Mouse (Mus musculus) midbrain, postnatal 0 days (tissue): ENCODE measurements around the gene Ocm. TPM values are rescaled to one million over a fixed set of nuclear protein-coding genes. Genes with fewer than 3 reads are reported as not detected.

Source experiments
- ATAC-seq: fragments of 200-750 bp; cut with Nextera tagmentation; 2 replicates; pipeline ENCODE4 v1.8.0; 2017; ENCODE audit warnings: moderate number of reproducible peaks, mild to moderate bottlenecking, moderate TSS enrichment, moderate library complexity; ENCODE audit not compliant: low FRiP score
- DNase-seq: peaks from one replicate; pipeline ENCODE4 v3.0.0-alpha.2; 2015; ENCODE audit warnings: low spot score
- H3K27ac ChIP-seq: fragments of 300-500 bp; sonication (generic); 2 replicates; pipeline ENCODE4 v1.5.1; 2014; ENCODE audit warnings: low read depth, mild to moderate bottlenecking, low read length, mixed read lengths
- H3K27me3 ChIP-seq: fragments of 300-500 bp; sonication (generic); 2 replicates; pipeline ENCODE4 v1.6.1; 2014; ENCODE audit warnings: low read length, control low read depth, mixed read lengths; ENCODE audit not compliant: insufficient read depth
- H3K36me3 ChIP-seq: fragments of 300-500 bp; sonication (generic); 2 replicates; pipeline ENCODE4 v1.6.1; 2014; ENCODE audit warnings: low read length, control low read depth, mixed read lengths; ENCODE audit not compliant: insufficient read depth
- H3K4me1 ChIP-seq: fragments of 300-500 bp; sonication (generic); 2 replicates; pipeline ENCODE4 v1.6.1; 2014; ENCODE audit warnings: mild to moderate bottlenecking, control low read depth, antibody characterized with exemption, low read length, mixed read lengths; ENCODE audit not compliant: insufficient read depth
- H3K4me2 ChIP-seq: fragments of 300-500 bp; sonication (generic); 2 replicates; pipeline ENCODE4 v1.6.1; 2014; ENCODE audit warnings: low read depth, mild to moderate bottlenecking, low read length, mixed read lengths; ENCODE audit not compliant: poor library complexity, severe bottlenecking
- H3K4me3 ChIP-seq: fragments of 300-500 bp; sonication (generic); 2 replicates; pipeline ENCODE4 v1.5.1; 2014; ENCODE audit warnings: low read depth, mild to moderate bottlenecking, low read length, moderate library complexity
- H3K9ac ChIP-seq: fragments of 300-500 bp; sonication (generic); replicated peaks from 2 replicates; pipeline ENCODE4 v1.6.1; 2014; ENCODE audit warnings: mild to moderate bottlenecking, low read length, moderate library complexity, mixed read lengths; ENCODE audit not compliant: poor library complexity, severe bottlenecking
- H3K9me3 ChIP-seq: fragments of 300-500 bp; sonication (generic); 2 replicates; pipeline ENCODE4 v1.6.1; 2016; ENCODE audit warnings: low read length, control low read depth
- CTCF ChIP-seq: IDR thresholded peaks from 2 replicates; pipeline ENCODE4 v1.5.1; 2016; ENCODE audit warnings: antibody characterized with exemption, mild to moderate bottlenecking
- WGBS: fragments of 180-500 bp; shearing (Covaris S2); extraction: QIAGEN DNeasy Blood & Tissue Kit; methylation state at CpG from one replicate; pipeline ENCODE4 v1.1.7; 2014; 5-methylcytosine and 5-hydroxymethylcytosine counted together
- polyA plus RNA-seq: library from polyadenylated mRNA; unstranded; fragments of >200 nt; fragmentation: Nextera tagmentation; extraction: Ambion mirVana; gene quantifications from 2 replicates; pipeline ENCODE4 v1.2.1, GENCODE M21; 2015
- total RNA-seq: library from RNA; depleted of rRNA; stranded (reverse); fragments of >200 nt; gene quantifications from 2 replicates; pipeline ENCODE4 v1.2.3, GENCODE M21; 2014

The Ocm gene
- total and polyA plus RNA-seq, 2 experiments from 2014 or later, result 0.25 TPM; not detected in 1

DNA sequence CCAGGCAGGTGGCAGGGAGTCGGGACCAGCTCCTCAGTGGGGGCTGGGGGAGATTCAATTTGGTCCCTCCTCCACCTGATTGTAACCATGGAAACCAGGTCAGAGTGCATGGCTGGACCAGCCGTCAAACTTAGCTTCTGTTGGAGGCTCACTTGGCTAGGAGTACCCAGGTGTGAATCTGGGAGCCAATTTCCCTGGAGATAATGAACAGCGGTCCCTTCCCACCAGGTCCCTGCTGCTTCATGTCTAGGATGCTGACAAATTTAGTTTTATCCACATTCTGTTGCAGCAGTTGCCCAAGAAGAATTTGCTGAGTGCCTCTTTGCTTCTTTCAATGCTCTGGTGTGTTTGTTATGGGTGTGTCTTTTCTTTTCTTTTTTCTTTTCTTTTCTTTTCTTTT is 27.0 kb upstream of the Ocm start:
- DNase-seq (no peak), ATAC-seq (no peak)

DNA sequence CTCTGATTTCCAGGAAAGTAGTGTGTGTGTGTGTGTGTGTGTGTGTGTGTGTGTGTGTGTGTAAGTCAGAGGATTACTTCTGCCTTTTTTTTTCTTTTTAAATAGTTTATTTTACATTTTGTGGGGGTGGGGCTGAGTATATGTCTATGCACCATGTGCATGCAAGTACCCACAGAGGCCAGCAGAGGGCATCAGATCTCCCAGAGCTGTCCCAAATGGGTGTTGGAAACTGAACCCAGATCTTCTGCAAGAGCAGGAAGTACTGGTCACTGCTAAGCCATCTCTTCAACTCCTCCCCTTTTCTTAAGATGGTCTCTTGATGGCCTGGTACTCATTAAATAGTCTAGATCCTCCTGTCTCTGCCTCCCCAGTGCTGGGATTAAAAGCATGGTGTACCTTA is 24.8 kb upstream of the Ocm start:
- no peak overlapping the region for H3K4me3 ChIP-seq
- H3K36me3 ChIP-seq, result no peaks in the 10 kb centered on the region
- H3K9me3 ChIP-seq, result no peaks in the 10 kb centered on the region
- no peak for DNase-seq
- peak; percentile 23 for TF ChIP-seq CTCF
- H3K27me3 ChIP-seq, result no peaks in the 10 kb centered on the region
- H3K27ac ChIP-seq, result no peak overlapping the region
- H3K4me1 ChIP-seq, result no peaks in the 10 kb centered on the region
- no peak overlapping the region for H3K9ac ChIP-seq
- H3K4me2 ChIP-seq, result no peak overlapping the region
- ATAC-seq, result no peak

More for the DNA sequence above, 27.0 kb upstream of the Ocm start:
- WGBS, result 52% methylated on average over 3 of the region's 3 CpGs
- no peak overlapping the region for H3K27ac ChIP-seq
- H3K36me3 ChIP-seq, result no peaks in the 10 kb centered on the region
- no peak overlapping the region for H3K9ac ChIP-seq
- H3K27me3 ChIP-seq, result no peaks in the 10 kb centered on the region
- TF ChIP-seq CTCF, result no peak
- no peaks in the 10 kb centered on the region for H3K4me1 ChIP-seq
- no peak overlapping the region for H3K4me2 ChIP-seq
- H3K9me3 ChIP-seq, result no peaks in the 10 kb centered on the region
- H3K4me3 ChIP-seq, result no peak overlapping the region

DNA sequence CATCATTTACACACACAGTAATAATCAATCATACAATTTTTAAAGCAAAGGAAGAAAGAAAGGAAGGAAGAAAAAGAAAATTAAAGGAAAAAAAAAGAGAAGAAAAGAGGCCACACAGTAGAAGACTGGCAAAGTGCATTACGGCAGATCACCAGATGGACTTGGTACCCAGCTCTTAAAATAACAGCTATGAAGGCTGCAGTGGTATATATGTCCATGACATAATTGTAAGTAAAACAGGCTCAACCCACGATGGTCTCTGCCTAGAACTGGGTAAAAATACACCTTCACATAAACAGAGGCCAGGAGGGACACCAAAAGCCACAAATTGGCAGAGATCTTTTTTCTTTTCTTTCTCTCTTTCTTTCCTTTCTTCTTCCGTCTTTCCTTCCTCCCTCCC is 23.4 kb upstream of the Ocm start:
- ATAC-seq (no peak), DNase-seq (no peak)
- H3K36me3 ChIP-seq, result no peaks in the 10 kb centered on the region
- 72% methylated on average over 3 of the region's 3 CpGs for WGBS
- no peaks in the 10 kb centered on the region for H3K4me1 ChIP-seq
- no peaks in the 10 kb centered on the region for H3K27me3 ChIP-seq
- no peak overlapping the region for H3K27ac ChIP-seq
- no peak for TF ChIP-seq CTCF
- H3K9ac ChIP-seq, result no peak overlapping the region
- no peaks in the 10 kb centered on the region for H3K9me3 ChIP-seq
- H3K4me2 ChIP-seq, result no peak overlapping the region
- no peak overlapping the region for H3K4me3 ChIP-seq

DNA sequence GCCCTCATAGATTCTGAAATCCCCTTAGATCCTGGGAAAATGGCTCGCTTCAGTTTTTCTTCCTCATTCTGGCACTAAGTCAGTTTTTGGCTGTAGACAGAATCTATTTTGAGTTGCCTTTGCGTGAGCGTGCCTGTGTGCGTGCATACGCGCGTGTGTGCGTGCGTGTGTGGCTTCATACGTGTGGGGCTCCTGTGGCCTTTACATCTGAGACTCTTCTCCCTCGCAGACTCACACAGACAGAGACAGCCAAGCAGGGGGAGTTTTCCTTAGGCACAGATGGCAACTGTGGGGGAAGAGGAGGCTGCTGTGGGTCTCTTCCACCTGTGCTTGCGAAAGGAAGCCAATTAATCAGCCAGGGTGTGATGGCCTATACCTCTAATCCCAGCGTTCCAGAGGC is 20.9 kb upstream of the Ocm start:
- no peak overlapping the region for H3K4me2 ChIP-seq
- H3K4me3 ChIP-seq, result no peak overlapping the region
- no peaks in the 10 kb centered on the region for H3K36me3 ChIP-seq
- ATAC-seq (no peak), DNase-seq (peak; percentile 29)
- WGBS, result 57% methylated on average over 13 of the region's 13 CpGs
- no peak for TF ChIP-seq CTCF
- no peaks in the 10 kb centered on the region for H3K9me3 ChIP-seq
- H3K27ac ChIP-seq, result no peak overlapping the region
- H3K9ac ChIP-seq, result no peak overlapping the region
- no peaks in the 10 kb centered on the region for H3K4me1 ChIP-seq
- H3K27me3 ChIP-seq, result no peaks in the 10 kb centered on the region

DNA sequence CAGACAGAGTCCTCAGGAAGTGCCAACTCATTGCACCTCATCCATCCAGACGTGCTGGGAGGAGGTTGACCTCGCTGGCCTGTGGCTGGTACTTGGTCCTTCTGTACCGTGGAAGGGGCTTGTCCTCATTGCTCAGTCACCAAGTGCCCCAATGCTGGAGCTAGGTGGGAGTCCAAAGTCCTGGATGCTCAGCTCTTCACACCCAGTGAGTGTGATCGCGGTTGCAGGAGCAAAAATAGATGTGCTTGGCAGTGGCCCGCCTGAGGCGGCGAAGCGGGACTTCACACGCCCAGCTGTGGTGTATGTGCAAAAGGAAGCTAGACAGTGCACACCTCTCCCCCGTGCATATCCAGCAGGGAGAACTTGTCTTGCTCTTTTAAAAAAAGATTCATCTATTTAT is 16.7 kb upstream of the Ocm start:
- no peak for DNase-seq
- Histone ChIP-seq H3K9me3 (no peaks in the 10 kb centered on the region), H3K4me3 (no peak overlapping the region), H3K4me2 (no peak overlapping the region), H3K27me3 (no peaks in the 10 kb centered on the region), H3K36me3 (no peaks in the 10 kb centered on the region), H3K4me1 (no peaks in the 10 kb centered on the region), H3K27ac (no peak overlapping the region), H3K9ac (no peak overlapping the region)
- 93% methylated on average over 11 of the region's 11 CpGs for WGBS
- no peak for ATAC-seq
- no peak for TF ChIP-seq CTCF

DNA sequence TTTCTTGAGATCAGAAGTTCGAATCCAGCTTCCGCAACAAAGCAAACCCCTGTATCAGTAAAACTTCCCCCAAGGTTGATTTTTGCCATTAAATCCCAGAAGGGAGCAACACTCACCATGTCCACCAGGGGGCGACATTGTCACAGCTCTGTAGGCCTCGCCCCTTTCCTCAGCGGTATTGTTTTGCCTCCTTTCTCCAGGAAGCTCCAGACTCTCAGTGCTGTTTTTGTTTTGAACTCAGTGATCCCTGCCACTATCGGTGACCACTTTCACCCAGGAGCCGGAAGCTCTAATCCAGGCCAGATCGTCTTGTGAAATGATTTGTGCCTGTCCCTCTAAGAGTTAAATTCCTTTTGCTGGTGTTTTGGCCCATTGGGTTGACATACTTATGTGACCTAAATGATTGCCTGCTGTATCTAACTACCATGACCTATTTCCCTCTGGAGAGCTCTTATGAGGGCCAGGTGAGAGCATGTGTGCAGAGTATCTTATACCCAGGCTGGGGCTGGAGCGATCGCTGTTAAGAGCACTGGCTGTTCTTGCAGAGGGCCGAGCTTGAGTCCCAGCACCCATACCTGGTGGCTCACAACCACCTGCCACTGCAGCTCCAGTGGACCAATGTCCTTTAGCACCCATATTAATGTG is 14.4 kb upstream of the Ocm start:
- WGBS, result 47% methylated on average over 11 of the region's 11 CpGs
- ATAC-seq (no peak), DNase-seq (peak; percentile 70)
- no peaks in the 10 kb centered on the region for H3K9me3 ChIP-seq
- no peak overlapping the region for H3K4me3 ChIP-seq
- no peak overlapping the region for H3K9ac ChIP-seq
- no peaks in the 10 kb centered on the region for H3K36me3 ChIP-seq
- no peaks in the 10 kb centered on the region for H3K27me3 ChIP-seq
- no peaks in the 10 kb centered on the region for H3K4me1 ChIP-seq
- peak; percentile 93 for TF ChIP-seq CTCF
- H3K4me2 ChIP-seq, result 0 out of 2 replicates have a peak overlapping the region, but pooled peaks have one; percentile 12
- no peak overlapping the region for H3K27ac ChIP-seq
